Mouse (Mus musculus) midbrain, embryonic 14.5 days (tissue): ENCODE data around the gene Btc. TPM values are rescaled to one million over a fixed set of nuclear protein-coding genes. Genes with fewer than 3 reads are reported as not detected.

Experiments
- ATAC-seq: fragments of 200-750 bp; cut with Nextera tagmentation; 2 replicates; pipeline ENCODE4 v1.8.0; 2017; ENCODE audit warnings: moderate number of reproducible peaks, moderate library complexity; ENCODE audit not compliant: low FRiP score, low TSS enrichment
- DNase-seq: peaks from one replicate; pipeline ENCODE4 v3.0.0-alpha.2; 2015
- H3K27ac ChIP-seq: fragments of 300-500 bp; sonication (generic); replicated peaks from 2 replicates; pipeline ENCODE4 v1.5.1; 2014; ENCODE audit warnings: mild to moderate bottlenecking, low read depth, low read length, moderate library complexity
- H3K27me3 ChIP-seq: fragments of 300-500 bp; sonication (generic); 2 replicates; pipeline ENCODE4 v1.6.1; 2014; ENCODE audit warnings: low read length, control low read depth, mixed read lengths; ENCODE audit not compliant: control insufficient read depth, insufficient read depth
- H3K36me3 ChIP-seq: fragments of 300-500 bp; sonication (generic); 2 replicates; pipeline ENCODE4 v1.6.1; 2014; ENCODE audit warnings: low read length, control low read depth; ENCODE audit not compliant: control insufficient read depth, insufficient read depth
- H3K4me1 ChIP-seq: fragments of 300-500 bp; sonication (generic); 2 replicates; pipeline ENCODE4 v1.6.1; 2014; ENCODE audit warnings: mild to moderate bottlenecking, antibody characterized with exemption, low read length, control low read depth; ENCODE audit not compliant: control insufficient read depth, insufficient read depth
- H3K4me2 ChIP-seq: fragments of 300-500 bp; sonication (generic); 2 replicates; pipeline ENCODE4 v1.6.1; 2014; ENCODE audit warnings: mild to moderate bottlenecking, low read length, moderate library complexity
- H3K4me3 ChIP-seq: fragments of 300-500 bp; sonication (generic); replicated peaks from 2 replicates; pipeline ENCODE4 v1.5.1; 2014; ENCODE audit warnings: low read depth, low read length
- H3K9ac ChIP-seq: fragments of 300-500 bp; sonication (generic); replicated peaks from 2 replicates; pipeline ENCODE4 v1.6.1; 2014; ENCODE audit warnings: mild to moderate bottlenecking, low read length, moderate library complexity
- H3K9me3 ChIP-seq: fragments of 300-500 bp; sonication (generic); 2 replicates; pipeline ENCODE4 v1.6.1; 2016; ENCODE audit warnings: low read length, control low read depth, mixed read lengths; ENCODE audit not compliant: control insufficient read depth
- WGBS: fragments of 180-500 bp; shearing (Covaris S2); extraction: QIAGEN DNeasy Blood & Tissue Kit; methylation state at CpG from one replicate; pipeline ENCODE4 v1.1.7; 2014; 5-methylcytosine and 5-hydroxymethylcytosine counted together
- polyA plus RNA-seq: library from polyadenylated mRNA; unstranded; fragments of >200 nt; fragmentation: Nextera tagmentation; extraction: Ambion mirVana; gene quantifications from 2 replicates; pipeline ENCODE4 v1.2.1, GENCODE M21; 2014

Gene Btc
- polyA plus RNA-seq: 0.21 and 0.40 TPM in 2 replicates

DNA sequence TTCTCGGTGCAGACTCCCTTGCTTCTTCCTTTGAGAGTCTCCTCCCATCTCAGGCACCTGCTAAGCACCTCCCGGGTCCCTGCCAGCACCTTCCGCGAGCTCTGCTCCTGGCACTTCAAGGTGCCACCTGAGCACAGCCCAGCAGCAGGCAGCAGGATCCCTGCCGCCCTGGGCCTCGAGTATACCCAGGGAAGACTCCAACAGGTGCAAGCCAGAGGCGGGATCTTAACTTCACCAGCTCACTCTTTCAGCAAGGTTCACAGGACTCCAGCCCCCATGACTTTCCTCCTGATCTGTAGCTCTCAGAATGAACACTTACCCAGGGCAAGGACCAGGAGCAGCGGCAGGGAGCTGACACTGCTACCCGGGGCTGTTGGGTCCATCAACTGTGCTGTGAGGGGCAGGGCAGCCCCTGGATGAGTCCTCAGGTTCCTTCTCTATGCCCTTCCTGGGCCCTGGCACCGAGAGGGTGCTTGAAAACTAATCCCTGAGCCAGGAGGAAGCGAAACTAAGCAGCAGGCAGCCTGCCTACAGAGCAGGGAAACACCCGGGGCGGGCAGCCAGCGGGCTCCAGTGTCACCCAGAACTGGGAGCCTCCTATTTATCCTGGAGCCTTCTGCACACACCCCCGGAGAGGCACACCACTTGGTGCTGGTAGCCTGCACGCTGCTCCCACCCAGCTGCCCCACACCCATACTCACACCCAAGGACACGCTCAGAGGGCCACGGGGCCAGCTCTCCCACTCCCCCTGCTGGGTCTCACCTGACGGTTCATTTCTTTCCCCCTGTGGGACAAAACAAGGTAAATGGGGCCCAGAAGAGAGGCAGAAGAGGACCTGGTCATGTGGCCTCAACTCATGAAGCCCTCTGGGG, at the start of gene Btc:
Gene Btc, minus strand, starts transcription at position 656 of the 873 bp plus-strand sequence.
- Histone ChIP-seq H3K36me3 (no peaks in the 10 kb centered on the region), H3K4me3 (peak within 1 kb of the TSS; percentile 18), H3K27me3 (no peaks in the 10 kb centered on the region), H3K4me1 (0 out of 2 replicates have a peak, but pooled peaks cover 5% of the 10 kb centered on the region), H3K4me2 (peak within 1 kb of the TSS; percentile 47), H3K27ac (no peak within 1 kb of the TSS), H3K9ac (no peak within 1 kb of the TSS), H3K9me3 (no peaks in the 10 kb centered on the region)
- ATAC-seq: peak; percentile 34; the same call in 1 of the 2 replicates
- WGBS: 12% methylated on average over 19 of the region's 19 CpGs
- DNase-seq: peak; percentile 20

DNA sequence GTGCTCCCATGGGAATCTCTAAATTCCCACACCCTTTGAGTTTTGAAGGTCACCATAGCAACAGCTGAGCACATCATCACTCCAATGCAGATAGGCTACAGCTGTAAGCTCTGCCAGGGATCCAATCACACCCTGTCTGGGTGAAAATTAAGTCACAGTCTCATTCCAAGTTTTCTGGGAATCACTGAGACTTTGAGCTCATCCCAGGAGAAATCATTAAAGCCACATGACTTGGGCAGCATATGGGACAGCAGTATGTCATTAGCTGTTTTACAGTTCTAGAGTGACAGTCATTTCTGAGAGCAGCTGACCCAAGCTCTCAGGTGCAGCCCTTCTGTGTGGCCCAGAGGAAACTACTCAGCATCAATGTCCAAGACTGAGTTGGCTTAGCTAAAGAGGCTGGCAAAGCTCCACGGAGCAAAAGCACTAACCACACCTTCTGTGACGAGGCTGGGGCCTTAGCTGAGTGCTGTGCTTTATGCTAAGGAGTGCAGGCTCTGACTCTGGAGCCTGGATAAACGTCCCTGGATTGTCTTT, 42.3 kb upstream of the Btc start:
- WGBS: 35% methylated on average over 3 of the region's 3 CpGs
- no peak overlapping the region for H3K9ac ChIP-seq
- peaks cover 5% of the 10 kb centered on the region; the same call in 1 of the 2 replicates for H3K4me1 ChIP-seq
- DNase-seq (peak; percentile 54), ATAC-seq (peak; percentile 71)
- no peak overlapping the region for H3K4me3 ChIP-seq
- H3K4me2 ChIP-seq: no peak overlapping the region
- no peaks in the 10 kb centered on the region for H3K9me3 ChIP-seq
- no peak overlapping the region for H3K27ac ChIP-seq
- no peaks in the 10 kb centered on the region for H3K27me3 ChIP-seq
- H3K36me3 ChIP-seq: no peaks in the 10 kb centered on the region

DNA sequence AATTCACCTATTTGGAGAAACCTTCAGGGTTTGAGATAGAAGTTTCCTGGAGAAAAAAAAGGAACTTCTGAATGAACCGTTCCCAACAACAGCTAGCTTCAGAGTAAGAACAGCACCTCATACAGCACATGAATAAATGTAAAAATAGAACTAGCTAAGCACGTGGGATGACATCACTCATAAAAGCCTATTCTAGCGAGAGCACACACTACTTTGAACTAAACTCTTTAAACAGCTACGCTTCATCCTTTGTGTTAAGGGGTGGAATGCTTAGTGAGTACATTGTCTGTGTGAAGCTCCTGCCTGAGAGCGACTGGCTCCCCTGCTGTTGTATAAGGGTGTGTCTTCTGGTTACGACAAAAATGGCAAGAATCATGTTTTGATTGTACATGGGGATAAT, 33.8 kb upstream of the Btc start:
- Histone ChIP-seq H3K27me3 (no peaks in the 10 kb centered on the region), H3K4me1 (no peaks in the 10 kb centered on the region), H3K9me3 (no peaks in the 10 kb centered on the region), H3K4me2 (no peak overlapping the region), H3K9ac (no peak overlapping the region), H3K27ac (no peak overlapping the region), H3K36me3 (no peaks in the 10 kb centered on the region), H3K4me3 (no peak overlapping the region)
- DNase-seq (no peak), ATAC-seq (no peak)
- 51% methylated on average over 6 of the region's 6 CpGs for WGBS

DNA sequence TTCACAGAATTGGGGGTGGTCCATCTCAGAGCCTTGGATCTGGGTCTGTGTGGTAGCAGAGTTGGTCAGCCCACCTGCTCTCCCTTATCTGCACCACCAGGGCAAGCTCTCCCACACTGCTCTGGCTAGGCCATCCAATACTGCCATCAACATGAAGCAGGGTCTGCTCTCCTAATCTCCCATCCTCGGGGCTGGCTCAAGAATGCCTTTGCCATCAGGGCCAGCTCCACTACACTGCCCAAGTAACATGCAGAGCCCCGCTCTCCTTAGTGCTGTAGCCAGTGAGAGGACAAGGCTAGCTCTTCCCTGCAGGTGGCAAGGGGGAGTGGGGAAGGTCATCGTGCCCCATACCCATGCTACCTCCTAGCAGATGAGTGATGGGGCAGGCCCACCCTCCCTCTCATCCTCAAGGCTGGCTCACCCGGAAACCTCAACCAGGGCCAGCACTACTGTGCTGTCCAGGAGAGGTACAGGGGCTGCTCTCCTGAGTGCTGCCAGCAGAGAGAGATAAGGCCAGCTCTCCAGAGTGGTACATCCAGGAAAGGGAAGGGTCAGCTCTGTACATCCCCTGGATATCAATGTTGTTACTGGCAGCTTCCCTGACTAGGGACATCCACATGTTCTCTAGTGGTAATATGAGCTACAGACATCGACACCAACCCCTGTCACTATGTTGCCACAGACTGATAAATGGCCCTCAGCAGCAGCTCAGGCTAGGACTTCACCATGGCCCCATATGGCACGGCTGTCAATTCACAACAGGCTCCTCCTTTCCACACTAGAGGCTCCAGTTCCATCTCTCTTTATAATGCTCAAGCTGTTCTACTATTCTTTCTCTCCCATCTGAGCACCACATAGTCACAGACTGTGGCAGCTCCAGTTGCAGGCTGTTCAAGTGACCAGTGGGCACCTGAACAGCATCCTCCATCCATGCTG, 32.2 kb upstream of the Btc start:
- 83% methylated on average over 6 of the region's 6 CpGs for WGBS
- no peak overlapping the region for H3K9ac ChIP-seq
- no peak overlapping the region for H3K4me2 ChIP-seq
- no peak overlapping the region for H3K27ac ChIP-seq
- H3K4me1 ChIP-seq: no peaks in the 10 kb centered on the region
- no peaks in the 10 kb centered on the region for H3K36me3 ChIP-seq
- no peak overlapping the region for H3K4me3 ChIP-seq
- ATAC-seq: no peak
- H3K9me3 ChIP-seq: no peaks in the 10 kb centered on the region
- no peak for DNase-seq
- H3K27me3 ChIP-seq: no peaks in the 10 kb centered on the region

DNA sequence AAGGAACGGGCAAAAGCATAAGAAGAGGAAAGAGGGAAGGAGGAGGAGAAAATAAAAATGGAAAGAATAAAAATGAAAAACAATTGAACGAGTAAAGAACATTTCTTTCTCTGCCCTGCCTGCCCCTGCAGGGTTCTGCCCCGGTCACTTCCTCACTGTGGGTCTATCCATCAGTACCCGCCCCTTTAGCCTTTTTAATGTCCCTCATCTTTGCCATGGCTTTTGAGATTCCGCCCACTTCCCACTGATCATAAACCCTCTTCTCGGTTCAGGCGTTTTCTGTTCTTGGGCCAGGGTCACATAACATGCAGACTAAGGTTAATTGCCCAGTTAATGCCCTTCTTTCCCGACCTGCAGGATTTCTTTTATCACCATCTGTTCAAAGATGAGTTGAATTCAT, 25.8 kb upstream of the Btc start:
- no peak for DNase-seq
- Histone ChIP-seq H3K4me3 (no peak overlapping the region), H3K4me1 (no peaks in the 10 kb centered on the region), H3K27ac (no peak overlapping the region), H3K9me3 (no peaks in the 10 kb centered on the region), H3K27me3 (no peaks in the 10 kb centered on the region), H3K36me3 (no peaks in the 10 kb centered on the region), H3K9ac (no peak overlapping the region), H3K4me2 (no peak overlapping the region)
- no peak for ATAC-seq
- 56% methylated on average over 8 of the region's 8 CpGs for WGBS

DNA sequence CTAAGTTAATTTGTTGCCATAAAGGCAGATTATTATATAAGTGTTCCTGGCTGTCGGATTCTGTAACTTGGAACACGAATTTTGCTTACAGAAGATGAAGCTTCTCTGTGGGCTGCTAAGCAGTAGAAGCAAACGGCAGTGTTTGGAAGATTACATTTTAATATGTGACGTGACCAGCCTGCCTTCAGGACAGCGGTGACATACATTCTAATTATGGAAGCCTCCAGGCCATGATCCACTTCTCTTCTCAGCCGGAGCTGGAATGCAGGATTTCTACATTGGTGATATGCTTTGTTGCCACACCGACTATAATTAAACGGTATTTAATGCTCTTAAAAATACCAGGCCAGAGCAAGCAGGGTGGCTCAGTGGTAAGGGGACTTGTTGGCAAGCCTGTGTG, 11.0 kb upstream of the Btc start:
- Histone ChIP-seq H3K4me3 (no peak overlapping the region), H3K4me2 (no peak overlapping the region), H3K27ac (no peak overlapping the region), H3K9ac (no peak overlapping the region), H3K27me3 (no peaks in the 10 kb centered on the region), H3K4me1 (no peaks in the 10 kb centered on the region), H3K36me3 (no peaks in the 10 kb centered on the region), H3K9me3 (no peaks in the 10 kb centered on the region)
- ATAC-seq (no peak), DNase-seq (no peak)
- WGBS: 82% methylated on average over 8 of the region's 8 CpGs

DNA sequence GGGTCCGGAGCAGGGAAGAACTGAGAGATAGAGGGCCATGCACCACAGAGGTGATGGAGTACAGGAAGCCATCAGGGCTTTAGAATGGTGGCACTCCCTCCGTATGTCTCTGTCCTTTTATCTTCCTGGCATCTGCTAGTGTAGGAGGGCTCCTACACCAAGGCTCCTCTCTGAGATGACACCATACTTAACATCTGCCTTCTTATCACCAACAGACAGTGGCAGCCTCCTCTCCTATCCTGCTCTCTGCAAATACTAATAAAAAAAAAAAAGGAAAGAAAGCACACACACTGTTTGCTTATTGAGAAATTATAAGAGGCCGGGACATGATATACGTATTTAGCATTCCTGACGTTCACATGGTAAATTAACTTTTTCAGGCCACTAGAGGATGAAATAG, 1.5 kb upstream of the Btc start:
- no peak for DNase-seq

DNA sequence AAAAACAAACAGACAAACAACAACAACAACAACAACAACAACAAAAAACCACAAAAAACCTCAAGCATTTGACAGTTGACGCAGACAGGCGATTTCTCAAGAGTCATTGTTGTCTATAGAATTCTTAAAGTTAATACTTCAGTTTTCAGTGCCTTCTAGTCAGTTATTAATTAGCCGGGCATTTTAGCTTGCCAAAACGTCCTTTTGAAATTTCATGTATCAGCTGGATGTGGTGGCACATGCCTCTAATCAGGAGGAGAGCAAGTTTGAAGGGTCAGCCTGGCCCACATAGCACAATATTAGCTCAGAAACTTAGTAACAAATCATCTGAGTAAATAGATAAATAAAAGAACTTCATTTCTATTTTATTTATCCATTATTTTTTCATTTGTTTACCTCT, 487 bp upstream of the Btc start:
- no peak overlapping the region for H3K9ac ChIP-seq
- H3K36me3 ChIP-seq: no peaks in the 10 kb centered on the region
- WGBS: 87% methylated on average over 4 of the region's 4 CpGs
- no peak overlapping the region for H3K4me3 ChIP-seq
- DNase-seq: no peak
- H3K27ac ChIP-seq: no peak overlapping the region
- no peak overlapping the region for H3K4me2 ChIP-seq
- no peaks in the 10 kb centered on the region for H3K9me3 ChIP-seq
- no peaks in the 10 kb centered on the region for H3K27me3 ChIP-seq
- no peak for ATAC-seq
- 0 out of 2 replicates have a peak, but pooled peaks cover 5% of the 10 kb centered on the region for H3K4me1 ChIP-seq

More for the DNA sequence above, 1.5 kb upstream of the Btc start:
- Histone ChIP-seq H3K4me1 (0 out of 2 replicates have a peak, but pooled peaks cover 5% of the 10 kb centered on the region), H3K27ac (no peak overlapping the region), H3K36me3 (no peaks in the 10 kb centered on the region), H3K9ac (no peak overlapping the region), H3K27me3 (no peaks in the 10 kb centered on the region), H3K4me3 (no peak overlapping the region), H3K9me3 (no peaks in the 10 kb centered on the region), H3K4me2 (no peak overlapping the region)
- no peak for ATAC-seq
- WGBS: 83% methylated on average over 5 of the region's 5 CpGs
